Mouse (Mus musculus): ENCODE results near the gene Uvrag. TPM values are rescaled to one million over a fixed set of nuclear protein-coding genes. Genes with fewer than 3 reads are reported as not detected.

The Uvrag gene
- polyA plus RNA-seq, 1 experiment from 2014 or later: 22.4 TPM

GRCm38 (mm10) chr7:99100573-99100972 is 40.4 kb downstream of the Uvrag start:
- H3K27me3 ChIP-seq (ENCODE audit: control insufficient read depth, insufficient read depth, low read depth, low read length): no peaks in the 10 kb centered on the region
- no peak overlapping the region for H3K9ac ChIP-seq (ENCODE audit: low read length)
- 59% methylated on average over 8 of the region's 8 CpGs for WGBS

GRCm38 (mm10) chr7:99100087-99100486 is 40.9 kb downstream of the Uvrag start:
- Histone ChIP-seq H3K4me2 (ENCODE audit: low read depth, low read length) (no peak overlapping the region), H3K4me1 (replicated peaks; ENCODE audit: control insufficient read depth, insufficient read depth, low read length) (peaks cover 20% of the 10 kb centered on the region), H3K4me3 (ENCODE audit: low read length) (no peak overlapping the region), H3K27ac (ENCODE audit: low read length) (no peak overlapping the region), H3K27me3 (ENCODE audit: control insufficient read depth, insufficient read depth, low read depth, low read length) (no peaks in the 10 kb centered on the region), H3K9ac (ENCODE audit: low read length) (no peak overlapping the region), H3K9me3 (ENCODE audit: control insufficient read depth, low read length) (no peaks in the 10 kb centered on the region), H3K36me3 (ENCODE audit: control insufficient read depth, insufficient read depth, low read length) (peaks cover 2% of the 10 kb centered on the region; the same call in 1 of the 2 replicates)
- no peak for ATAC-seq (ENCODE audit: low read depth)
- WGBS: 51% methylated on average over 9 of the region's 9 CpGs

More at GRCm38 (mm10) chr7:99100573-99100972, 40.4 kb downstream of the Uvrag start:
- H3K36me3 ChIP-seq (ENCODE audit: control insufficient read depth, insufficient read depth, low read length): peaks cover 2% of the 10 kb centered on the region; the same call in 1 of the 2 replicates
- no peak overlapping the region for H3K4me3 ChIP-seq (ENCODE audit: low read length)
- H3K4me2 ChIP-seq (ENCODE audit: low read depth, low read length): no peak overlapping the region
- H3K9me3 ChIP-seq (ENCODE audit: control insufficient read depth, low read length): no peaks in the 10 kb centered on the region
- ATAC-seq (ENCODE audit: low read depth): no peak
- H3K4me1 ChIP-seq (replicated peaks; ENCODE audit: control insufficient read depth, insufficient read depth, low read length): peaks cover 20% of the 10 kb centered on the region
- no peak overlapping the region for H3K27ac ChIP-seq (ENCODE audit: low read length)

- Histone ChIP-seq H3K9ac (ENCODE audit: low read length) (no peak overlapping the region), H3K4me2 (ENCODE audit: low read depth, low read length) (no peak overlapping the region), H3K27me3 (ENCODE audit: control insufficient read depth, insufficient read depth, low read depth, low read length) (no peaks in the 10 kb centered on the region), H3K27ac (ENCODE audit: low read length) (no peak overlapping the region), H3K4me1 (replicated peaks; ENCODE audit: control insufficient read depth, insufficient read depth, low read length) (peaks cover 19% of the 10 kb centered on the region), H3K36me3 (ENCODE audit: control insufficient read depth, insufficient read depth, low read length) (peaks cover 2% of the 10 kb centered on the region; the same call in 1 of the 2 replicates), H3K4me3 (ENCODE audit: low read length) (no peak overlapping the region), H3K9me3 (ENCODE audit: control insufficient read depth, low read length) (no peaks in the 10 kb centered on the region)
- 69% methylated on average over 7 of the region's 7 CpGs for WGBS
- ATAC-seq (ENCODE audit: low read depth): no peak
These were observed 43.2 kb downstream of the Uvrag start for GRCm38 (mm10) chr7:99097781-99098180.

GRCm38 (mm10) chr7:99097128-99097527 is 43.8 kb downstream of the Uvrag start:
- Histone ChIP-seq H3K4me2 (ENCODE audit: low read depth, low read length) (no peak overlapping the region), H3K4me1 (replicated peaks; ENCODE audit: control insufficient read depth, insufficient read depth, low read length) (peaks cover 12% of the 10 kb centered on the region), H3K27me3 (ENCODE audit: control insufficient read depth, insufficient read depth, low read depth, low read length) (no peaks in the 10 kb centered on the region), H3K9ac (ENCODE audit: low read length) (no peak overlapping the region), H3K36me3 (ENCODE audit: control insufficient read depth, insufficient read depth, low read length) (peaks cover 2% of the 10 kb centered on the region; the same call in 1 of the 2 replicates), H3K27ac (ENCODE audit: low read length) (no peak overlapping the region), H3K4me3 (ENCODE audit: low read length) (no peak overlapping the region), H3K9me3 (ENCODE audit: control insufficient read depth, low read length) (no peaks in the 10 kb centered on the region)
- ATAC-seq (ENCODE audit: low read depth): no peak
- 81% methylated on average over 2 of the region's 2 CpGs for WGBS

- no peaks in the 10 kb centered on the region for H3K27me3 ChIP-seq (ENCODE audit: control insufficient read depth, insufficient read depth, low read depth, low read length)
- no peak overlapping the region for H3K9ac ChIP-seq (ENCODE audit: low read length)
- 65% methylated on average over 3 of the region's 4 CpGs for WGBS
- H3K4me3 ChIP-seq (ENCODE audit: low read length): no peak overlapping the region
- H3K36me3 ChIP-seq (ENCODE audit: control insufficient read depth, insufficient read depth, low read length): peaks cover 2% of the 10 kb centered on the region; the same call in 1 of the 2 replicates
- ATAC-seq (ENCODE audit: low read depth): no peak
- no peaks in the 10 kb centered on the region for H3K9me3 ChIP-seq (ENCODE audit: control insufficient read depth, low read length)
- H3K27ac ChIP-seq (ENCODE audit: low read length): no peak overlapping the region
- H3K4me2 ChIP-seq (ENCODE audit: low read depth, low read length): no peak overlapping the region
- H3K4me1 ChIP-seq (replicated peaks; ENCODE audit: control insufficient read depth, insufficient read depth, low read length): no peaks in the 10 kb centered on the region
These were observed 45.8 kb downstream of the Uvrag start for GRCm38 (mm10) chr7:99095191-99095590.

- WGBS: 86% methylated on average over 3 of the region's 3 CpGs
- Histone ChIP-seq H3K9me3 (ENCODE audit: control insufficient read depth, low read length) (no peaks in the 10 kb centered on the region), H3K27me3 (ENCODE audit: control insufficient read depth, insufficient read depth, low read depth, low read length) (no peaks in the 10 kb centered on the region), H3K36me3 (ENCODE audit: control insufficient read depth, insufficient read depth, low read length) (peaks cover 2% of the 10 kb centered on the region; the same call in 1 of the 2 replicates), H3K4me3 (ENCODE audit: low read length) (no peak overlapping the region), H3K27ac (ENCODE audit: low read length) (no peak overlapping the region), H3K4me1 (replicated peaks; ENCODE audit: control insufficient read depth, insufficient read depth, low read length) (no peaks in the 10 kb centered on the region), H3K4me2 (ENCODE audit: low read depth, low read length) (no peak overlapping the region), H3K9ac (ENCODE audit: low read length) (no peak overlapping the region)
- no peak for ATAC-seq (ENCODE audit: low read depth)
These were observed 46.6 kb downstream of the Uvrag start for GRCm38 (mm10) chr7:99094336-99094735.

- no peak overlapping the region for H3K9ac ChIP-seq (ENCODE audit: low read length)
- no peaks in the 10 kb centered on the region for H3K9me3 ChIP-seq (ENCODE audit: control insufficient read depth, low read length)
- no peak overlapping the region for H3K4me3 ChIP-seq (ENCODE audit: low read length)
- WGBS: 70% methylated on average over 17 of the region's 17 CpGs
- ATAC-seq (ENCODE audit: low read depth): no peak
- H3K27me3 ChIP-seq (ENCODE audit: control insufficient read depth, insufficient read depth, low read depth, low read length): no peaks in the 10 kb centered on the region
- no peak overlapping the region for H3K27ac ChIP-seq (ENCODE audit: low read length)
- peaks cover 6% of the 10 kb centered on the region for H3K36me3 ChIP-seq (ENCODE audit: control insufficient read depth, insufficient read depth, low read length)
- no peaks in the 10 kb centered on the region for H3K4me1 ChIP-seq (replicated peaks; ENCODE audit: control insufficient read depth, insufficient read depth, low read length)
- H3K4me2 ChIP-seq (ENCODE audit: low read depth, low read length): no peak overlapping the region
These were observed 48.9 kb downstream of the Uvrag start for GRCm38 (mm10) chr7:99091915-99092645.

- H3K9me3 ChIP-seq (ENCODE audit: control insufficient read depth, low read length): no peaks in the 10 kb centered on the region
- H3K4me2 ChIP-seq (ENCODE audit: low read depth, low read length): no peak overlapping the region
- ATAC-seq (ENCODE audit: low read depth): no peak
- no peak overlapping the region for H3K27ac ChIP-seq (ENCODE audit: low read length)
- no peaks in the 10 kb centered on the region; the same call in 1 of the 2 replicates for H3K4me1 ChIP-seq (replicated peaks; ENCODE audit: control insufficient read depth, insufficient read depth, low read length)
- H3K36me3 ChIP-seq (ENCODE audit: control insufficient read depth, insufficient read depth, low read length): peaks cover 4% of the 10 kb centered on the region; the same call in 1 of the 2 replicates
- 86% methylated on average over 4 of the region's 4 CpGs for WGBS
- H3K9ac ChIP-seq (ENCODE audit: low read length): no peak overlapping the region
- H3K27me3 ChIP-seq (ENCODE audit: control insufficient read depth, insufficient read depth, low read depth, low read length): no peaks in the 10 kb centered on the region
- no peak overlapping the region for H3K4me3 ChIP-seq (ENCODE audit: low read length)
These were observed 51.2 kb downstream of the Uvrag start for GRCm38 (mm10) chr7:99089716-99090115.

GRCm38 (mm10) chr7:99088576-99089346 is 52.2 kb downstream of the Uvrag start:
- peaks cover 4% of the 10 kb centered on the region; the same call in 1 of the 2 replicates for H3K36me3 ChIP-seq (ENCODE audit: control insufficient read depth, insufficient read depth, low read length)
- no peaks in the 10 kb centered on the region for H3K9me3 ChIP-seq (ENCODE audit: control insufficient read depth, low read length)
- no peak overlapping the region for H3K4me3 ChIP-seq (ENCODE audit: low read length)
- no peak overlapping the region for H3K4me2 ChIP-seq (ENCODE audit: low read depth, low read length)
- H3K27me3 ChIP-seq (ENCODE audit: control insufficient read depth, insufficient read depth, low read depth, low read length): no peaks in the 10 kb centered on the region
- no peaks in the 10 kb centered on the region; the same call in 1 of the 2 replicates for H3K4me1 ChIP-seq (replicated peaks; ENCODE audit: control insufficient read depth, insufficient read depth, low read length)
- ATAC-seq (ENCODE audit: low read depth): no peak
- no peak overlapping the region for H3K27ac ChIP-seq (ENCODE audit: low read length)
- WGBS: 91% methylated on average over 10 of the region's 10 CpGs
- H3K9ac ChIP-seq (ENCODE audit: low read length): no peak overlapping the region

Measured in lung, embryonic 16.5 days (tissue).